Mouse (Mus musculus) erythroblast, embryonic 14.5 days (primary cell): ENCODE measurements around the gene Vax2.

Experiments
- GATA1 ChIP-seq: IDR thresholded peaks from 2 replicates; pipeline ENCODE4 v1.6.1; 2012; ENCODE audit warnings: low read length, inconsistent platforms, mixed read lengths
- TAL1 ChIP-seq: IDR thresholded peaks from 3 replicates; pipeline ENCODE4 v1.6.1; 2012; ENCODE audit warnings: low read length, inconsistent platforms, mixed read lengths

DNA sequence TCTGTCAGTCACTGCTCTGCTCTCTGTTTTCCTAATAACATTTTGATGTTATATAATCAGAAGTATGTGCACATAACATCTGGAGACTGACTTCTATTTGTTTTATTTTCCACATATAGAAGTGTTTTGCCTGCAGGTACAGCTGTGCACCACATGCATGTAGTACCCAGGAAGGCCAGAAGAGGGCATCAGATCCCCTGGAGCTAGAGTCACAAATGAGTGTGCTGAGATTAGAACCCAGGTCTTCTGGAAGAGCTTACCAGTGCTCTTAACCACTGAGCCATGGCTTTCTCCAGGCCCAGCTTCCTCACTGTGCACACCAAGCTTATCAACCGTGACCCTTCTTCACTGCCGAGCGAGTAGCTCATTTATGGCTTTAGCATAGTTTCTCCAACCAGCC, 17.4 kb downstream of the Vax2 start:
- TF ChIP-seq TAL1 (no peak), GATA1 (no peak)
